Mouse (Mus musculus) testis, postnatal 10 days (tissue): Measurements from ENCODE around the gene Erc2.

Experiments
- DNase-seq: peaks from one replicate; pipeline ENCODE4 v3.0.0; 2021; ENCODE audit warnings: low spot score

Gene Erc2

DNA sequence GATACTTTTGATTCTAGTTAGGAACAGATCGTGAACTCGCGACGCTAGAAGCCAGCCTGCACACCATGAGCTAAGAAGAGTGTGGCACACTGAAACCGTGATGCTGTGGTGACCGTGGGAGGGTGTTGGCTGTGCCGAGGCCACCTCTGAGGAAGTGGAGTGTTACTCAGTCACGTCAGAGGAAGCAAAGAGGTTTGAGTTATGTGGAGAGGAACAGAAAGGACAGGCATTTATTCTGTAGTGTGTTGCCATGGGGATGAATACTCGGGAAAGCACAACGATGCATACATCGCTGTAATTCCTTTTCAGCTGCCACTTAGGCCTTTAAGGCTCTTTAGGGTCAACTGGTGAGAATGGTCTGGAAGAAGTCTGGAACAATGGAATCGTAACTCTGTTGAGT is 445.8 kb downstream of the Erc2 start:
- no peak for DNase-seq

DNA sequence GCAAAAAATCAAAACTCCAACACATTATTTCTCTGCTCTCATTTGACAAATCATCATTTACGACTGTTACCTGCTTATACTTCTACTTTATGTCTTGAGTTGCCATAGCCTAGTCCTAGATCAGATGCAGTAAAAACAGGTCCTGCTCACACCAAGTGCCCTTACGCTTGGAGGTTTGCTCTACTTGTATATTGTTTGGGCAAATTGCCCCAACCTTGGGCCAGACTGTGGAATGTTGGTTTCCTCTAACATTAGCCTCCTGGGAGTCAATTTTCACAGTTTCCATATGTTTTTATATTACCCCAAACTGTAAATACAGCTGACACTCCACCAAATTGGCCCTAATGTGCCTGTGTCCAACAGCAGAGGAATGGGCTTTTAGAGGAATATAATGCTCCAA is 447.6 kb downstream of the Erc2 start:
- no peak for DNase-seq

DNA sequence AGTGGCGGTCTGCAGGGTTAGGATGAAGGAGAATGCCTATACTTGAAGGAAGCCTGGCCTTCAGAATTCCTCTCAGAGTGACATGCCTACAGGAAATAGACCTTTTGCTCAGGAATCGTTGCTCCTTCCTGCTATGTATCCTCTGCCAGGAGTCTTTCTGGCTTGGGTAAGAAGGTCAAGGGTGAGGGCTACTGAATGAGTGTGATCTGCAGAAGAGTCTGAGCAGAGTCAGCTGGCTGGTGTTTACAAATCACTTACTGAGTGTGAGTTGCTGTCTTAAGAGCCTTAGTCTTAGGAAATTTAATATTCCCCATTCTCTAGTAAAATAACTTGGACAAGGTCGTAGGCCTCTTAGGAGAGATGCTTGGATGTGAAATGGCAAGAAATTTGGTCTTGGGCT is 450.3 kb downstream of the Erc2 start:
- DNase-seq, result no peak

DNA sequence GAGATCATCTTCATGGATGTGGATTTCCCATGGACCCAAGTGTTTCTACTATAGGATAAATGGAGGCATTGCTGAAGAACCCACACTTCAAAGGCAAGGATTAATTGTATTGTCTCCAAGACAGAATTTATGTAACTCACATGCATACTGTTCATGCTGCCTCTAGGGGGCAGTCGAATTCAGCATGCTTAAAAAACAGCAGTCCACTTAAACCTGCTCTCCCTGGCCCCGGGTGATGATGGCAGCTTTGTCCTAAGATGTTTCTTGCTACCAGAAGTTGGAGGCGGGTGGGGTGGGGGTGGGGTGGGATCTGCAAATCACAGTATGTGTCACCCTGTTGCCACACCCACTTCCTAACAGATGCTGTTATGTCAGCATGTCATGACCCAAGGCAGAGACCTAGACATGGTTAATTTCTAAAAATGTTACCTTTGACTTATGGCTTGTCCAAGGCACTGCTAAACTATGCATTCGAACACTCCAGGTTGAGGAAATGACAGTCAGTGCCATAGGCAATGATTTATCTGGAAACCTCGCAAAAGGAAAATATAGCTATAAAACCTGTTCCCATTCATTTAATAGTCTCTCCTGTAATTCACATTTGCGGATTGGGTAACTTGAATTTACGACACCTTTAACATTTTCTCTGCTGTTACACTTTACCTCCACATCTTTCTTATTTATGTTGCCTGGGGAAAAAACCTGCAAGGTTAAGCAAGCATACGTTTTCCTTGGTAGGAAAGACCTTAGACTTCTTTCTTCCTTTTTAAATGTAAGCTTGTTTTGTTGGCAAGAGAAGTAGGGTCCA is 467.6 kb downstream of the Erc2 start:
- peak; percentile 42 for DNase-seq

DNA sequence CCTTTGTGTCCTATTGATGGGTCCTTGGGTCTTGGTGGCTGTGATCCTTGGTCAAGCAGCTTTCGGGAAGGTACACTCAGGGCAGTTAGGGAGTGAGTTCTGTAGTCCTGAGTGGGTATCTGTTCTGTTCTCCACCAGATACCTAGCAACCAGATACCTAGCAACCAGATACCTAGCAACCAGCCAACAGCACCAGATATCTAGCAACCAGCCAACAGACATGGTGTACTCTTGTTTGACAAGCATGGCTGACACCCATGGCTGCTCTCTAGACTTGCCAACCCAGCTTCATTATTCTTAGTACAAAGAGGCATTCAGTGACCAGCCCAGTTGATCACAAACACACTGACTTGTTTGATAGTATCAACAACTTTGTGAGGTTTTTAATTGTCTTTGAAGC is 469.1 kb downstream of the Erc2 start:
- DNase-seq, result no peak

DNA sequence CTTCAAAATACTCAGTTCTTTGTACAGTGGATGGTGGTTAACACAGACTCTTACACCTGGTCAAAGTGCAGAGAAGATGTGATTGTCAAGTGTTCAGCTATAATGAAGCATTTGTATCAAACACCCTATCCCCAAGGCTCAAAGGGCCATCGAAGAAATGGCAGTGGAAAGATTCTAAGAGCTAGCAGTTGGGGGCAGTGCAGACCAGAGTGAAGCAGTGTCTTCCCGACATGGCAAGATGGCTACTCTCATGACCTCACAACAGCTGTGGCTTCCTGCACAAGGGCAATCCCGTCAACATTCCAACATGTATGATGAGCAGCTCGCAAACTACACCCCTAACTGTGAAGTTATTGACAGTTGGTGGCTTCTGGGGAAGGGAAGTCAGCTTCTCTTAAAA is 471.0 kb downstream of the Erc2 start:
- no peak for DNase-seq

DNA sequence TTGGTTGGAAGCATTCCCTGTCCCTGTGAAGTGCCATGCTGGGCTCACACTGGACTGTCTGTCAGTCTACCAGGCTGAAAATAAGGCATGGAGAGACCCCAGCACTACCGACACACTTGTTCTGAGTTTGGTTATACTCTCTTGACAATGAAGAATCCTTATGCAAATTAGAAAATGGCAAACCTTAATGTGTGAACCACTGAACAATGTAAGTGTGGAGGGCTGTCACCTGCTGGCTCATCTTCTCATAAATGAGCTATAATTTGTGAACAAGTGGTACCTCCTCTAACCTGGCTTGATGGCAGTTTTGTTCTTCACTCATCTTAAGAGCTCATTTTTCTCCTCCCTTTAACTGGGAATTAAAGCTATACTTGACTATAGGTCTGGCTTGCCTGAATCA is 471.7 kb downstream of the Erc2 start:
- DNase-seq, result no peak

DNA sequence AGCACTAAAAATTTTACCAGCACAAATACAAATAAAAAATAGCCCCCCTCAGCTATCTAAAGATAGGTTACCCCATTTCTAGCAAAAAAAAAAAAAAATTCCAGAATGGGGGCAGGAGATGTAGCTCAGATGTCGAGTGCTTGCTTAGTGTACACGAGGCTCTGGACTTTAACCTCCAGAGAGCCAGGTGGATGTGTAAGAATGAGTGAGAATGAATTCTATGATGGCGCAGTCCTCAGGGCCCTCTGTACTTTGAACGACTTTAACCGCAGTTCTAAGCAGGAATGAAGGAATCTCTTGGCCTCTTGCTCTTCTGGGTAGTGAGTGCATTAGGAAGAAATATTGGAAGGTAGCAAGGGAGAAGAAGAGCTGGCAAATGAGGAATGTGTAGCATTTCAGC is 476.9 kb downstream of the Erc2 start:
- no peak for DNase-seq

DNA sequence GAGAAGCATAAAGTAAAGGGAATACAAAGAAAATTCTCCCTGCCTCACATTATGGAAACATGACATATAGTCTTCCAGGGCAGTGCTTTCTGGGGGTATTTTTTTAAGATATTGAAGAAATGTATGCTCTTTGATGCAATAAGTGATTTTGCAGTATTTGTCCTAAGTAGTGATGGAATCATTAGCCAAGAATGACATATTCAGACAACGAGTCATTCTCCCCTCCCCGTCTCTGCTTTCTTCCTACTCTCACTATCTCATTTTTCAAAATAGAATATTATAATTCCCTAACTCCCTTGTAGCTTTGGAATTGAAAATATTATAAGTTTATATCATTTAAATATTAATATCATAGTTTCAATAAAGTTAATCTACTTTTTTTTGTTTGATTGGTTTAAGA is 490.9 kb downstream of the Erc2 start:
- no peak for DNase-seq

DNA sequence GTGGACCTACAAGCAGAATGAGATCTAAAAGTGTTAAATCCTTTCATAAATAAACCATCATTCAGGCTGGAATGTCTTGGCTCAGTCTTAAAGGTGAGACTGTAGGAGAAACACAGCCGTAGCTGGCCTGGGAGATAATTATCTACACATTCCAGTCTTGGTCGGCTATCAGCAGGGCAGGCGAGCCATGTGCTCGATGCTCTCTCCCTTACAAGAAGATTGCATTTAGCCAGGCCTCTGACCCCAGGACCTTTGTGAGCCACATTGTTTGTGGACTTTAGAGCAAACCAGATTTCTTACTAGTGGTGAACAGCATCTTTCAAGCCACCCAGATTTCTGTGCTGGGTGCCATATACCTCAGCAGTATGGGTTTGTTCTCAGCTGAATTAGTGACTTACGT is 498.6 kb downstream of the Erc2 start:
- DNase-seq, result no peak

DNA sequence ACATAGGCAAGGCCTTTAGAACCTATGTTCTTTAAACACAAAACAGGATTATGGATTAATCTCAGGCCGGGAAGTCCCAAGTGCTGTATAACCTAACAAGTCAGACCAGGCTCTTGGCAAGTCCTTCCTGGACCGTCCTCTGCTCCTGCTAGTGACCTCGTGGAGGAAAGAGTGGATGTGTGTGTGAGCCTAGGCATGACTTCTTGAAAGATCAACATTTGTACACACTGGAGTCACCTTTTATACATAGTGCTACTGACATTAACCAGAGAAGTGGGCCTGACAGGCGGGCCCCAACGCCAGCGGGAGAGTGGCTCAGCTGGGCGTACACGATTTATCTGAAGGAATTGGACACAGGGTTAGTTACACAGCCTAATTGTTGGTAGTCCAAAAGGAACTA is 504.6 kb downstream of the Erc2 start:
- no peak for DNase-seq

DNA sequence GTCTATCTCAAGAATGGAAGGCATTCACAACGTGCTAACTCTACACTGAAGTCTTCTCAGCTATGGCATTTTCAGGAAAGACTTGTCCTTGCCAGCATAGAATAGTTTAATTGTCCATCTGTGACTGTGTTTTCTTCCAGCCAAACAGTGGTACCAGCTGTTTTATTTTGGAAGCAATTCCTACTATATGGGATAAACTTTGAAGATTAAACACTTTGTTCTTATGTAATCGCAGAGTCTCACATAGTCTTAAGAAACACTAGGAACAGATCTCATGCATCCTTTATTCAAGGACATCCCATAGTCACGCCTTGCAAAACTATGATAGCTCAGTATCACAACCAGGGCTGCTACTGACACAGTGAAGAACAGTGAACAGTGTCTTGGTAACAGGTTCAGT is 506.8 kb downstream of the Erc2 start:
- no peak for DNase-seq

DNA sequence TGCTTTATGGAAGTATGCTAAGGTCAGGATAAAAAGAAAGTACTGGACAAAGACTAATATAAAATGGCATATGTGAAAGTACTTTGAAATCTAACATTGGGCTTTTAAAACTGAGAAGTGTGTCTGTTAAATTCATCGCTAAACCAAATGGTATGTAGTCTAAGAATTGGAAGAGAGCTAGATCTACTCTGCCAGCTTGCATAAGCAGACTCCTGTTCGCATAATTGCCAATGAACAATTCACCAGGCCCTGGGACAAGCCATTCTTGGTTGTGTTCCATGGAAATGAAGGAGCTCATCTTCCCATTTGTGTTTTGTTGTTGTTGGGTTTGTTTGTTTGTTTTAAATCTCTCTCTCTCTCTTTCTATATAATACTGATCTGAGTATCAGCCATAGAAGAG is 521.8 kb downstream of the Erc2 start:
- DNase-seq, result no peak

DNA sequence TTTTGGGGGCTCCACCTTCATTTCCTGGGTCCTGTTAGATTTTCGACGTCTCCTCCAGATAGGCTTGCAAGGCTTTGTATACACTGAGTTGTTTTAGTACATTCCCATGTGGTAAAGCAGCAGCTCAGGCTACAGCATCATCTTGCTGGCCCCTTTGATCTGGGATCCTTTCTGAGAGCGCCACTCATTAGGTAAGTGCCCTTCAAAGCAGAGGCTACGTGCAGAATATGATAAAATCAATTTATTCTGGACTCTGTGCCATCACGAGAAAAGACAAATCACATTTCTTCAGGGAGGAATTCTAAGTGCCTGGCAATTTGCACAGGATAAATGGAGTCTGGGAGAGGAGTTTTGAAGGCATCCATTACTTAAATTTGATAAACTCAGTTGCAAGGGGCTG is 525.0 kb downstream of the Erc2 start:
- no peak for DNase-seq

DNA sequence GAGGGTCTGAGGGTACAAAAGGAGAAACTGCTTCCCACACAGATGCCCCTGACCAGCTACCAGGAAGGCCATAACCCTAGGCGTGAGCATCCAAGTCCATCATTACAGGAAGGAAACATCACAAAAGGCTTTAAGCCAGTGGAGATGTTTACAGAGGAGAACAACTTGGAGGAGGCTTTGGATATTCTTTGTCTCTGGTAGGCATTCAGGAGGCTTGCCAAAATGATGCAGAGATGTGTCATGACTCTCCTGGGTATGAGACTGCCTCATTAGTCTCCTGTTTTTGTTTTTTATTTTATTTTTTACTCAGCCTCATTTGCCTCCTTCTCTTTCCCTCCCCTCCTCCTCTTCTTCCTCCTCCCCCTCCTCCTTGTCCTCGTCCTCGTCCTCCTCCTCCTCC is 528.7 kb downstream of the Erc2 start:
- no peak for DNase-seq

DNA sequence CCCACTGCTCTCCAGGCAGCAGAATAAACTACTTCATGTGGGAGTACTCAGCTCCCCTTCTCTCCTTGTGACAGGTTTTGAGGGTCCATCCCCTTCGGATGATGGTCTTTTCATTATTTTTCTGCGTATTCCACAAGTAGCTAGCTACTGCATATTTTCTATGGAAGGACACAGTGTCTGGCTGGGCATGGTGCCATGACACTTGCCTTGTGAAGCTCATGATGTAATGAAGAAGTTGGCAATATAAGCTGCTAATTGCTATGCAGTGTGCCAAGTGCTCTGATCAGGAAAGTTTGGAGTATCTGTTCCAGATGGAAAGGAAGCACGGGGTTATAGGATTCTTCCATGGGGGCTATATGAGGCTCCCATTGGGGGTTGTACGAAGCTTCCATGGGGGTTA is 533.5 kb downstream of the Erc2 start:
- DNase-seq, result peak; percentile 48

DNA sequence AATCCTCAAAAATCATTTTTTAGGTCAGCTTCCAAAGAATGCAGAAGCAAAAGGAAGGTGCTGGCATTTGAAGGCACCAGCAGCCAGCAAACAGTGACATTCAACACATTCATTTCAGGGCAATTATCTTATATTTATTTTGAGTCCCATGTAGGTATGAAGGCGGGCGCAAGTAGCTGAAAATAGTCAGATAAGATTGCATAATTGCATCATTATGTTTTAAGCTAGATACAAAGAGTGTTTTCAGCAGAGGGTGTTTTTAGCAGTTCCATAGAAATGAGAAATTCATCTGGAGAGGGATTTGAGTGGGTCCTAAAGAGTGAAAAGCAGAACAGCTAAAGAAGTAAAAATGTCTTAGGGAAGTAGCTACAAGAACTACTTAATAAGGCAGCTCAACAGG is 538.6 kb downstream of the Erc2 start:
- DNase-seq, result no peak

DNA sequence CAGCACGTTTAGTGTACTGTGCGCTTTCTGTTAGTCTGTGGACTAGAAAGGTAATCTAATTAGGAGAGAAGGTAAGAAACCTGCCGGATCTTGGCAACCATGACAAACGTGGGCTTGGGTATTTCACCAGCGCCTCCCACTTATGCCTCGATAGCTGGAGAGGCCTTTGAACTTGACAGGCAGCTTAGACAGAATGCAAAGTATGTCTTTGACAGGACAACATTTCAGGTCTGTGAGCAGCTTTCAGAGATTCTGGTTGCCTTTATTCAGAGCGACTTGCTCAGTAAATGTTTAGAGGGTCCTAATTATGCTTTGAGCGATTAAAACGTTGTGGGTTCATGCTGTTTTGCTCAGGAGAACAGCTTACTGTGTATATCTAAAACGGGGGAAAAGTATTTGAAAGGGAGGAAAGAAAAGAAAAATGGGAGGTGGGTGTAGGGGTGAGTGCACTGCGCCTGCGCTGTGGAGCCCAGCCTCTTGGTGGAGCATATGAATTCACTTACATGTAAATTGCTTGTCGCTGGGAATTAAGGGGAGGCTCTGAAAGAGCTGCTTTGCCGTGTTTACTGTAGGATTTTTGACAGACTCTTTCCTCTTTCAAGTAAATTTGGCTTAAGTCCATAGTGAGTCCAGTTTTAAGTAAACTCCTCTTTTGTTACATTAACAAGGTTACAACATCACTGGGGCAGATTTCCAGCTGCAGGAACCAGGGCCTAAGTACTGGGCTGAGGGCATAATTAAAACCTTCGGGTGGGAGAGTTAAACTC is 542.6 kb downstream of the Erc2 start:
- peak; percentile 44 for DNase-seq

DNA sequence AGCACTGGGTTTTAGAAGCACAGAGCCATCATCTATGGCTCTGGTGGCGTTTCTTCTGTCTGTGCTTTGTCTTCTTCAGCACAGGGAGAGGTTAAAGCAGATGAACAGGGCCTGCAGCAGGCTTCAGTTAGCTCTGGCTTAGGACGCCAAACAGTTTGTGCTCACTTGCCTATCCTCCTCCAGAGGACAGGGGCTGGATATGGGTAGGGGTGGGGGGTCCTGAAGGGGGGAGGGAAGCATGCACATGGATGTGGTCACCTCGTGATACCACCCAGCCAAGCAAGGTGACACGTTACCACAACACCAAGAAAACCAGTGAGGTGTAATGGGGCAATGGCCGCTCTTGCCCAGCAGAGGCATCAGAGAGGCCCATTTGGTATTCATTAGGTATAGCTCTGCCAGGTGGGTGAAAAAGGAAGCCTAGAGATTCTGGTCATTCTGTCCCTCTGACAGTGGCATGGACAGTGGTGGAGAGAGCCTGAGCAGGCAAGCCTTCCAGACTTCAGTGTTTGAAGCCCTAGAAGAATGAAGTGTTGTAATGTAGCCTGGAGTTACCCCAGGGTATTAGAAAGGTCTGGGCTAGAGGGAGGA is 543.5 kb downstream of the Erc2 start:
- DNase-seq, result no peak

DNA sequence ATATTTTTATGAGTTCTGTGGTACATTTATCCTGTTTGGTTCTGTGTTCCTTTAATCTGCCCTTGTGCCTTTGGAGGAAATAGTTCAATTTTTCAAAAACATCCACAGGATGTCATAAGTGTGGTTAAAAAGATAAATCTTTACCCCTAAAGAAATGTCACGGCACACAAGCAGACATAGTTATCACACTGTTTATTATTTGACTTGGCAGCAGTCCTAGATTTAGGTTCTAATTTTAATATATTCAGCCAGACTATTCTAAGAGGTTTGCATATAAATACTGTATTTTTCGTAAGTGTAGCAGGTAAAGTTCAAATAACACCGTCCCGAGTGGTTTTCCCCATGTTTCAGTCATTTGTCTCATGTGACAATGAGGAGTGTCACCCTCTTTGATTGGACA is 548.5 kb downstream of the Erc2 start:
- DNase-seq, result no peak

DNA sequence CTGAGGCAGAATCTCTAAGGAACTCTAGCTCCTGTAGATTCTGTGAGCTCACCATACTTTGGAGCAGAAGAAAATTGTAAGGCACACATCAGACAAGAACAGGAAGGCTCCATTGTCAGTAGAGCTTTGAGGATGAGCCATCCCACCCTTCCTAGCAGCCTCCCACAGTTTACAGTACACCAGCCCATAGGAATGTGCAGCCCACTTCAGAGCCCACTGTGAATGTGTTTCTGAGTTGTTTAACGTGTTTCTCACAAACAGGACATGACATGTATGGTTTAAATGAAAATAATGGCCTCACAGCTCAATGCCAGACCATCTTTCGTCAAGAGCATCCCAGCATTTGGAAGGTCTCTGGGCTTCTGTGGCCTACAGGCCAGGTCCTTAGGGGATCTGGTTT is 549.1 kb downstream of the Erc2 start:
- DNase-seq, result no peak

DNA sequence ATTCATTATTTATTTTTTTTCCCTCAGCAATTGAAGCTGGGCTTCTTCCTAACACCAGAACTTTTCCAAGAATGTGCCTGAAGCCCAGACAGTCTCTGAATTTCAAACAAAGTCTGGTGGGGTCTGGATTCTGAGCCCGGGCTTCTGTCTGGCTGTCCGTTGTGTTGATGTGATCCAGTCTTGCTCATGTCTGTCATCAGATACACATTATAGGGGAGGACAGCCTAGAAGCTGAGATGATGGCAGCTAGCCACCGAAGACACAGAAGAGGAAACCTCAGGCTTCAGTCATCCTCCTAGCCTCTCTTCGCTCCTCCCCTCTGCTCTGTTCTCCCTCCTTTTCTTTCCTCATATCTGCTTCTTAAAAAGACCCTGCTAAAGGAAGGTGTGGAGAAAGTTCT is 551.5 kb downstream of the Erc2 start:
- no peak for DNase-seq

DNA sequence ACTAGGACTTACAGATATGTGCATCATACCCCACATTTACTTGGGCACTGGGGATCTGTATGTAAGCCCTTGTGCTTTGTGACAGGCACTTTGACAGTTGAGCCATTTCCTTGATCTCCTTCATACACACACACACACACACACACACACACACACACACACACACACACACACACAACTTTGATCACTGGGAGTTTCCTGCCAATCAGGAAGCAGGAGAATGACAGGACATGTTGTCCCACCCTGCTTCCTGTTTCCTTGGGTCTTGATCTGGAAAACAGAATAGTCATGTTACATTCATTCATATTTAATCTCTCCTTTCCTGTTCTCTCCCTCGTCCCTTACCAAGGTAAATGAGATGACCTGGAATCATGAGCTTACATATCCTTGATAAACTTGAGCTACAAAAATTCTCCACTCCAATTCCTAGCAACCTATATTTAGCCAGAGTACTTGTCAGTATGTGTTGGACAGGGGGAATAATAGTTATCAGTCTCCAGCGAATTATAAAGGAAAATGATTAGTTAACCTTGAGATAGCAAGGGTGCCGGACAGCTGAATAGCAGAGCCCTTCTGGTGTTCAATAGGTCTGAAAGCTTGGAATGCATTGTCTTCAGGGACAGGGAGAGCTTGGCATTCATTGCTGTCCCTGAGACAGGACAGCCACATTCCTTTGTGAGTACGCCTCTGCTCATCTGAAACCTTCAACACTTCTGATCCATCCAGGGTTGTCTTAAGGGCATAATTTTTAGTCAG is 559.0 kb downstream of the Erc2 start:
- no peak for DNase-seq
